Mouse (Mus musculus): ENCODE results near the gene Icam1. TPM values are rescaled to one million over a fixed set of nuclear protein-coding genes. Genes with fewer than 3 reads are reported as not detected.
A peak's percentile ranks its signal among the peaks of the same experiment; 100 is the strongest.

Gene Icam1
- polyA plus RNA-seq, 1 experiment from 2014 or later = 12.8 TPM

DNA sequence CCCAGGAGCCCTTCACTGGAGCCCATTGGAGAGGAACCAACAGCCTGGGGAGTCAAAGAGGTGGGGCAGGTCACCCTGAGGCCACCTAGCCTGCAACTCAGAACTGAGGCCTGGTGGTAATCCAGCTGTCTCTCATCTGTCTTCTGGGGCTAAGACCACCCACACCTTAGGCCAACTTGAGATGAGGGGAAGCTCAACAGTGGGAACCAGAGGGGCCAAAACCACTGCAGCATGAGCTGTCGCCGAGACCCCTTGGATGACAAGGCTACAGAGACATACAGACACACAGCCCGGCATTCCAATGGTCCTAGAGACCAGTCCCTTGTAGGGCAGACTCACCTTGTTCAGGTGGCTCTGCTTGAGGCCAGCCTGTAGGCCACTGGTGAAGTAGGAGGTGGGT is 59.8 kb downstream of the Icam1 start:
- no peaks in the 10 kb centered on the region for H3K27me3 ChIP-seq (replicated peaks)
- whole genome bisulfite sequencing = 88% methylated on average over 3 of the region's 3 CpGs
- peaks cover 48% of the 10 kb centered on the region for H3K36me3 ChIP-seq
- no peak overlapping the region for H3K4me3 ChIP-seq (replicated peaks)
- 0 out of 2 replicates have a peak, but pooled peaks cover 6% of the 10 kb centered on the region for H3K4me1 ChIP-seq (replicated peaks)
- no peaks in the 10 kb centered on the region for H3K9me3 ChIP-seq
- no peak overlapping the region for H3K9ac ChIP-seq
- no peak for ATAC-seq
- no peak overlapping the region for H3K4me2 ChIP-seq (replicated peaks)
- H3K27ac ChIP-seq = no peak overlapping the region

MicroRNAs within 50 kb of the gene (microRNA counts, 519-probe panel; counts per million panel counts)
- microRNA mmu-miR-1900 = 2,803 counts per million, percentile 72 among the panel's probes with 10 or more counts

Other genes with a start within 250 kb of the Icam1 start
- 2.7 and 2.8 TPM in 2 replicates for gene Col5a3, start 200.9 kb upstream of the Icam1 start, polyA plus RNA-seq (2015; fragmentation: Nextera tagmentation; extraction: Ambion mirVana)
- not detected in 2 replicates for gene Rdh8, start 197.5 kb upstream of the Icam1 start, polyA plus RNA-seq (2015; fragmentation: Nextera tagmentation; extraction: Ambion mirVana)
- 15.0 and 19.8 TPM in 2 replicates for gene A230050P20Rik, start 147.3 kb upstream of the Icam1 start, polyA plus RNA-seq (2015; fragmentation: Nextera tagmentation; extraction: Ambion mirVana)
- gene Angptl6, start 136.3 kb upstream of the Icam1 start, polyA plus RNA-seq (2015; fragmentation: Nextera tagmentation; extraction: Ambion mirVana) = 8.3 and 10.7 TPM in 2 replicates
- gene Ppan, start 127.8 kb upstream of the Icam1 start, polyA plus RNA-seq (2015; fragmentation: Nextera tagmentation; extraction: Ambion mirVana) = 91.6 and 95.5 TPM in 2 replicates
- gene Eif3g, start 117.4 kb upstream of the Icam1 start, polyA plus RNA-seq (2015; fragmentation: Nextera tagmentation; extraction: Ambion mirVana) = 292 and 319 TPM in 2 replicates
- gene Dnmt1, start 56.1 kb upstream of the Icam1 start, polyA plus RNA-seq (2015; fragmentation: Nextera tagmentation; extraction: Ambion mirVana) = 72.5 and 73.4 TPM in 2 replicates
- 29.2 and 30.4 TPM in 2 replicates for gene S1pr2, start 39.2 kb upstream of the Icam1 start, polyA plus RNA-seq (2015; fragmentation: Nextera tagmentation; extraction: Ambion mirVana)
- gene Mrpl4, start 13.2 kb upstream of the Icam1 start, polyA plus RNA-seq (2015; fragmentation: Nextera tagmentation; extraction: Ambion mirVana) = 145 and 159 TPM in 2 replicates
- gene Icam4, start 13.4 kb downstream of the Icam1 start, polyA plus RNA-seq (2015; fragmentation: Nextera tagmentation; extraction: Ambion mirVana) = 2.9 and 3.0 TPM in 2 replicates
- gene Icam5, start 16.1 kb downstream of the Icam1 start, polyA plus RNA-seq (2015; fragmentation: Nextera tagmentation; extraction: Ambion mirVana) = 0.06 and 0.16 TPM in 2 replicates
- gene Zglp1, start 51.1 kb downstream of the Icam1 start, polyA plus RNA-seq (2015; fragmentation: Nextera tagmentation; extraction: Ambion mirVana) = 1.0 and 1.1 TPM in 2 replicates
- gene Gm49373, start 57.1 kb downstream of the Icam1 start, polyA plus RNA-seq (2015; fragmentation: Nextera tagmentation; extraction: Ambion mirVana) = 0.40 and 0.59 TPM in 2 replicates
- gene Fdx1l, start 57.6 kb downstream of the Icam1 start, polyA plus RNA-seq (2015; fragmentation: Nextera tagmentation; extraction: Ambion mirVana) = 57.3 and 68.2 TPM in 2 replicates
- gene Gm38431, start 76.0 kb downstream of the Icam1 start, polyA plus RNA-seq (2015; fragmentation: Nextera tagmentation; extraction: Ambion mirVana) = 1.0 and 2.4 TPM in 2 replicates
- gene Raver1, start 76.0 kb downstream of the Icam1 start, polyA plus RNA-seq (2015; fragmentation: Nextera tagmentation; extraction: Ambion mirVana) = 64.5 and 66.5 TPM in 2 replicates
- 13.6 and 15.7 TPM in 2 replicates for gene Tyk2, start 115.3 kb downstream of the Icam1 start, polyA plus RNA-seq (2015; fragmentation: Nextera tagmentation; extraction: Ambion mirVana)
- gene Cdc37, start 134.0 kb downstream of the Icam1 start, polyA plus RNA-seq (2015; fragmentation: Nextera tagmentation; extraction: Ambion mirVana) = 276 and 280 TPM in 2 replicates
- 6.0 and 6.8 TPM in 2 replicates for gene Pde4a, start 149.7 kb downstream of the Icam1 start, polyA plus RNA-seq (2015; fragmentation: Nextera tagmentation; extraction: Ambion mirVana)
- 55.8 and 59.8 TPM in 2 replicates for gene Keap1, start 223.4 kb downstream of the Icam1 start, polyA plus RNA-seq (2015; fragmentation: Nextera tagmentation; extraction: Ambion mirVana)
- gene S1pr5, start 232.5 kb downstream of the Icam1 start, polyA plus RNA-seq (2015; fragmentation: Nextera tagmentation; extraction: Ambion mirVana) = not detected in 2 replicates
- 50.0 and 55.1 TPM in 2 replicates for gene Atg4d, start 249.3 kb downstream of the Icam1 start, polyA plus RNA-seq (2015; fragmentation: Nextera tagmentation; extraction: Ambion mirVana)